Mouse (Mus musculus): ENCODE measurements around the gene Krt83. TPM values are rescaled to one million over a fixed set of nuclear protein-coding genes. Genes with fewer than 3 reads are reported as not detected.

Gene Krt83
- polyA plus RNA-seq, 1 experiment from 2014 or later, result not detected

GRCm38 (mm10) chr15:101458361-101458930, 32.9 kb downstream of the Krt83 start:
- Histone ChIP-seq H3K4me3 (ENCODE audit: low read depth, low read length) (no peak overlapping the region), H3K36me3 (ENCODE audit: control insufficient read depth, insufficient read depth, low read length) (no peaks in the 10 kb centered on the region), H3K4me2 (no peak overlapping the region), H3K9ac (ENCODE audit: low read depth, low read length) (no peak overlapping the region), H3K9me3 (ENCODE audit: control insufficient read depth, low read length) (no peaks in the 10 kb centered on the region), H3K27me3 (replicated peaks; ENCODE audit: control insufficient read depth, insufficient read depth, low read length) (no peaks in the 10 kb centered on the region), H3K4me1 (replicated peaks; ENCODE audit: control insufficient read depth, insufficient read depth, low read length) (no peaks in the 10 kb centered on the region), H3K27ac (ENCODE audit: low read depth, low read length) (no peak overlapping the region)
- ATAC-seq (replicated peaks; ENCODE audit: low FRiP score) (no peak), DNase-seq (ENCODE audit: low spot score) (no peak)
- 70% methylated on average over 16 of the region's 16 CpGs for WGBS

- ATAC-seq (replicated peaks; ENCODE audit: low FRiP score), result no peak
- H3K27me3 ChIP-seq (replicated peaks; ENCODE audit: control insufficient read depth, insufficient read depth, low read length), result no peaks in the 10 kb centered on the region
- no peak overlapping the region for H3K4me2 ChIP-seq
- H3K4me3 ChIP-seq (ENCODE audit: low read depth, low read length), result no peak overlapping the region
- no peak for DNase-seq (ENCODE audit: low spot score)
- WGBS, result 84% methylated on average over 6 of the region's 6 CpGs
- no peaks in the 10 kb centered on the region for H3K4me1 ChIP-seq (replicated peaks; ENCODE audit: control insufficient read depth, insufficient read depth, low read length)
- H3K9me3 ChIP-seq (ENCODE audit: control insufficient read depth, low read length), result no peaks in the 10 kb centered on the region
- H3K9ac ChIP-seq (ENCODE audit: low read depth, low read length), result no peak overlapping the region
- H3K36me3 ChIP-seq (ENCODE audit: control insufficient read depth, insufficient read depth, low read length), result no peaks in the 10 kb centered on the region
- H3K27ac ChIP-seq (ENCODE audit: low read depth, low read length), result no peak overlapping the region
Measured at GRCm38 (mm10) chr15:101455891-101456290, 35.4 kb downstream of the Krt83 start.

- DNase-seq (ENCODE audit: low spot score) (no peak), ATAC-seq (replicated peaks; ENCODE audit: low FRiP score) (no peak)
- Histone ChIP-seq H3K9ac (ENCODE audit: low read depth, low read length) (no peak overlapping the region), H3K4me3 (ENCODE audit: low read depth, low read length) (no peak overlapping the region), H3K36me3 (ENCODE audit: control insufficient read depth, insufficient read depth, low read length) (no peaks in the 10 kb centered on the region), H3K4me2 (no peak overlapping the region), H3K4me1 (replicated peaks; ENCODE audit: control insufficient read depth, insufficient read depth, low read length) (no peaks in the 10 kb centered on the region), H3K27me3 (replicated peaks; ENCODE audit: control insufficient read depth, insufficient read depth, low read length) (no peaks in the 10 kb centered on the region), H3K9me3 (ENCODE audit: control insufficient read depth, low read length) (no peaks in the 10 kb centered on the region), H3K27ac (ENCODE audit: low read depth, low read length) (no peak overlapping the region)
- 76% methylated on average over 2 of the region's 2 CpGs for WGBS
Measured at GRCm38 (mm10) chr15:101455292-101455691, 36.0 kb downstream of the Krt83 start.

- H3K9me3 ChIP-seq (ENCODE audit: control insufficient read depth, low read length), result no peaks in the 10 kb centered on the region
- H3K4me3 ChIP-seq (ENCODE audit: low read depth, low read length), result no peak overlapping the region
- no peak overlapping the region for H3K4me2 ChIP-seq
- H3K4me1 ChIP-seq (replicated peaks; ENCODE audit: control insufficient read depth, insufficient read depth, low read length), result no peaks in the 10 kb centered on the region
- 84% methylated on average over 8 of the region's 8 CpGs for WGBS
- no peak for ATAC-seq (replicated peaks; ENCODE audit: low FRiP score)
- H3K9ac ChIP-seq (ENCODE audit: low read depth, low read length), result no peak overlapping the region
- H3K27me3 ChIP-seq (replicated peaks; ENCODE audit: control insufficient read depth, insufficient read depth, low read length), result no peaks in the 10 kb centered on the region
- no peaks in the 10 kb centered on the region for H3K36me3 ChIP-seq (ENCODE audit: control insufficient read depth, insufficient read depth, low read length)
- no peak overlapping the region for H3K27ac ChIP-seq (ENCODE audit: low read depth, low read length)
- DNase-seq (ENCODE audit: low spot score), result no peak
Measured at GRCm38 (mm10) chr15:101454774-101455173, 36.5 kb downstream of the Krt83 start.

GRCm38 (mm10) chr15:101453093-101453736, 38.1 kb downstream of the Krt83 start:
- no peaks in the 10 kb centered on the region for H3K36me3 ChIP-seq (ENCODE audit: control insufficient read depth, insufficient read depth, low read length)
- WGBS, result 6% methylated on average over 13 of the region's 13 CpGs
- ATAC-seq (replicated peaks; ENCODE audit: low FRiP score) (peak; percentile 74), DNase-seq (ENCODE audit: low spot score) (peak; percentile 63)
- no peaks in the 10 kb centered on the region for H3K4me1 ChIP-seq (replicated peaks; ENCODE audit: control insufficient read depth, insufficient read depth, low read length)
- no peaks in the 10 kb centered on the region for H3K27me3 ChIP-seq (replicated peaks; ENCODE audit: control insufficient read depth, insufficient read depth, low read length)
- H3K4me3 ChIP-seq (ENCODE audit: low read depth, low read length), result no peak overlapping the region
- H3K4me2 ChIP-seq, result peak overlapping the region; percentile 10; the same call in 1 of the 2 replicates
- H3K9me3 ChIP-seq (ENCODE audit: control insufficient read depth, low read length), result no peaks in the 10 kb centered on the region
- H3K9ac ChIP-seq (ENCODE audit: low read depth, low read length), result no peak overlapping the region
- H3K27ac ChIP-seq (ENCODE audit: low read depth, low read length), result no peak overlapping the region

- Histone ChIP-seq H3K4me3 (ENCODE audit: low read depth, low read length) (no peak within 1 kb of the TSS), H3K27me3 (replicated peaks; ENCODE audit: control insufficient read depth, insufficient read depth, low read length) (no peaks in the 10 kb centered on the region), H3K9ac (ENCODE audit: low read depth, low read length) (no peak within 1 kb of the TSS), H3K4me1 (replicated peaks; ENCODE audit: control insufficient read depth, insufficient read depth, low read length) (no peaks in the 10 kb centered on the region), H3K9me3 (ENCODE audit: control insufficient read depth, low read length) (no peaks in the 10 kb centered on the region), H3K36me3 (ENCODE audit: control insufficient read depth, insufficient read depth, low read length) (no peaks in the 10 kb centered on the region), H3K27ac (ENCODE audit: low read depth, low read length) (no peak within 1 kb of the TSS), H3K4me2 (no peak within 1 kb of the TSS)
- DNase-seq (ENCODE audit: low spot score) (no peak), ATAC-seq (replicated peaks; ENCODE audit: low FRiP score) (no peak)
- 74% methylated on average over 2 of the region's 2 CpGs for WGBS
Measured at GRCm38 (mm10) chr15:101447444-101447843, 43.9 kb downstream of the Krt83 start, which contains the start of gene Krt88. Gene Krt88, plus strand, starts transcription at chr15:101447744.

- H3K4me3 ChIP-seq (ENCODE audit: low read depth, low read length), result no peak overlapping the region
- H3K36me3 ChIP-seq (ENCODE audit: control insufficient read depth, insufficient read depth, low read length), result no peaks in the 10 kb centered on the region
- H3K27ac ChIP-seq (ENCODE audit: low read depth, low read length), result no peak overlapping the region
- no peak for DNase-seq (ENCODE audit: low spot score)
- no peaks in the 10 kb centered on the region for H3K4me1 ChIP-seq (replicated peaks; ENCODE audit: control insufficient read depth, insufficient read depth, low read length)
- 66% methylated on average over 11 of the region's 11 CpGs for WGBS
- no peaks in the 10 kb centered on the region for H3K9me3 ChIP-seq (ENCODE audit: control insufficient read depth, low read length)
- no peak overlapping the region for H3K4me2 ChIP-seq
- ATAC-seq (replicated peaks; ENCODE audit: low FRiP score), result no peak
- no peaks in the 10 kb centered on the region for H3K27me3 ChIP-seq (replicated peaks; ENCODE audit: control insufficient read depth, insufficient read depth, low read length)
- no peak overlapping the region for H3K9ac ChIP-seq (ENCODE audit: low read depth, low read length)
Measured at GRCm38 (mm10) chr15:101446572-101446971, 44.7 kb downstream of the Krt83 start.

- whole genome bisulfite sequencing, result 74% methylated on average over 4 of the region's 4 CpGs
- no peaks in the 10 kb centered on the region for H3K4me1 ChIP-seq (replicated peaks; ENCODE audit: control insufficient read depth, insufficient read depth, low read length)
- H3K27me3 ChIP-seq (replicated peaks; ENCODE audit: control insufficient read depth, insufficient read depth, low read length), result peaks cover 36% of the 10 kb centered on the region
- H3K36me3 ChIP-seq (ENCODE audit: control insufficient read depth, insufficient read depth, low read length), result no peaks in the 10 kb centered on the region
- DNase-seq (ENCODE audit: low spot score), result no peak
- no peak overlapping the region for H3K4me3 ChIP-seq (ENCODE audit: low read depth, low read length)
- H3K4me2 ChIP-seq, result no peak overlapping the region
- H3K27ac ChIP-seq (ENCODE audit: low read depth, low read length), result no peak overlapping the region
- H3K9me3 ChIP-seq (ENCODE audit: control insufficient read depth, low read length), result no peaks in the 10 kb centered on the region
- no peak overlapping the region for H3K9ac ChIP-seq (ENCODE audit: low read depth, low read length)
- no peak for ATAC-seq (replicated peaks; ENCODE audit: low FRiP score)
Measured at GRCm38 (mm10) chr15:101440837-101441236, 50.5 kb downstream of the Krt83 start.

GRCm38 (mm10) chr15:101438555-101438954, 52.8 kb downstream of the Krt83 start, which contains the start of gene Krt87:
Gene Krt87, minus strand, starts transcription at chr15:101438804.
- ATAC-seq (replicated peaks; ENCODE audit: low FRiP score), result no peak
- Histone ChIP-seq H3K9ac (ENCODE audit: low read depth, low read length) (no peak within 1 kb of the TSS), H3K27me3 (replicated peaks; ENCODE audit: control insufficient read depth, insufficient read depth, low read length) (peaks cover 36% of the 10 kb centered on the region)

More at GRCm38 (mm10) chr15:101438555-101438954, 52.8 kb downstream of the Krt83 start, which contains the start of gene Krt87:
- H3K27ac ChIP-seq (ENCODE audit: low read depth, low read length), result no peak within 1 kb of the TSS
- H3K4me3 ChIP-seq (ENCODE audit: low read depth, low read length), result no peak within 1 kb of the TSS
- WGBS, result 5% methylated on average over 34 of the region's 34 CpGs
- no peaks in the 10 kb centered on the region for H3K4me1 ChIP-seq (replicated peaks; ENCODE audit: control insufficient read depth, insufficient read depth, low read length)
- H3K36me3 ChIP-seq (ENCODE audit: control insufficient read depth, insufficient read depth, low read length), result no peaks in the 10 kb centered on the region
- H3K9me3 ChIP-seq (ENCODE audit: control insufficient read depth, low read length), result no peaks in the 10 kb centered on the region
- peak within 1 kb of the TSS; percentile 40 for H3K4me2 ChIP-seq
- no peak for DNase-seq (ENCODE audit: low spot score)

All from liver, embryonic 11.5 days (tissue).